Mouse (Mus musculus) C2C12 (cell line): ENCODE results near the gene Scrt2.

Experiments
- CEBPB ChIP-seq: IDR thresholded peaks from one replicate; pipeline ENCODE4 v1.6.1; 2011; ENCODE audit warnings: low read depth, mild to moderate bottlenecking, control low read depth, moderate library complexity
- CTCF ChIP-seq: IDR thresholded peaks from one replicate; pipeline ENCODE4 v1.5.1; 2011; ENCODE audit not compliant: control insufficient read depth, insufficient read depth, insufficient read length
- FOSL1 ChIP-seq: IDR thresholded peaks from one replicate; pipeline ENCODE4 v1.8.0; 2011; ENCODE audit warnings: mild to moderate bottlenecking, low read length; ENCODE audit not compliant: poor library complexity, insufficient read depth, severe bottlenecking
- MAX ChIP-seq: IDR thresholded peaks from one replicate; pipeline ENCODE4 v1.6.1; 2011; ENCODE audit warnings: mild to moderate bottlenecking, control low read depth
- MYOD1 ChIP-seq: IDR thresholded peaks from one replicate; pipeline ENCODE4 v1.6.1; 2011; ENCODE audit warnings: low read depth; ENCODE audit not compliant: control insufficient read depth, insufficient read length
- MYOG ChIP-seq: IDR thresholded peaks from one replicate; pipeline ENCODE4 v1.6.1; 2011; ENCODE audit not compliant: control insufficient read depth, insufficient read length; ENCODE audit errors: extremely low read depth
- USF1 ChIP-seq: IDR thresholded peaks from one replicate; pipeline ENCODE4 v1.6.1; 2011; ENCODE audit warnings: low read depth, mild to moderate bottlenecking, control low read depth, moderate library complexity

GRCm38 (mm10) chr2:152122896-152123295 is 41.6 kb downstream of the Scrt2 start:
- TF ChIP-seq CTCF: no peak
- no peak for TF ChIP-seq CEBPB
- no peak for TF ChIP-seq USF1
- TF ChIP-seq MYOD1: no peak
- no peak for TF ChIP-seq MAX
- no peak for TF ChIP-seq MYOG
- no peak for TF ChIP-seq FOSL1
